Mouse (Mus musculus) liver, postnatal 0 days (tissue): ENCODE results near the gene Vps72.

Experiments used
- CTCF ChIP-seq: sonication (generic); IDR thresholded peaks from 2 replicates; pipeline ENCODE4 v1.5.1; 2016; ENCODE audit warnings: antibody characterized with exemption, low read depth
- EP300 ChIP-seq: IDR thresholded peaks from 2 replicates; pipeline ENCODE4 v1.6.1; 2016; ENCODE audit warnings: antibody characterized with exemption, low read depth, mild to moderate bottlenecking

- TF ChIP-seq CTCF (peak; percentile 98), EP300 (no peak)
Measured at GRCm38 (mm10) chr3:95142617-95143011, 31.8 kb downstream of the Vps72 start.
